Mouse (Mus musculus): ENCODE measurements at regions not wholly inside any gene's neighbourhood (a gene's known extent, or its start where the extent isn't known, plus 50 kb on each side); places are given as distances from the start of the nearest gene placed in this dataset.
A peak's percentile ranks its signal among the peaks of the same experiment; 100 is the strongest.

GRCm38 (mm10) chr15:15329796-15330195, 1398.8 kb upstream of the Cdh9 start:
- peak; percentile 71 for DNase-seq (ENCODE audit: low spot score)

- no peak for DNase-seq (ENCODE audit: low spot score)
These were observed 1396.6 kb upstream of the Cdh9 start for GRCm38 (mm10) chr15:15331947-15332346.

- no peak for DNase-seq (ENCODE audit: low spot score)
These were observed 1366.7 kb upstream of the Cdh9 start for GRCm38 (mm10) chr15:15361841-15362240.

- DNase-seq (ENCODE audit: low spot score): no peak
These were observed 1336.1 kb upstream of the Cdh9 start for GRCm38 (mm10) chr15:15392300-15393022.
